Mouse (Mus musculus) splenic B cell, adult 2 months (primary cell): ENCODE data around the gene Psme1.

Experiments used
- DNase-seq: peaks from one replicate; pipeline ENCODE4 v3.0.0-alpha.2; 2011; ENCODE audit warnings: low read depth, low spot score
- H3K27me3 ChIP-seq: 2 replicates; pipeline ENCODE4 v1.6.1; 2012; ENCODE audit warnings: mild to moderate bottlenecking, low read length, moderate library complexity, mixed read lengths; ENCODE audit not compliant: control insufficient read depth, poor library complexity, insufficient read depth, severe bottlenecking
- H3K36me3 ChIP-seq: 2 replicates; pipeline ENCODE4 v1.6.1; 2012; ENCODE audit warnings: mild to moderate bottlenecking, low read length, moderate library complexity, mixed read lengths; ENCODE audit not compliant: control insufficient read depth, poor library complexity, insufficient read depth, severe bottlenecking

Gene Psme1

DNA sequence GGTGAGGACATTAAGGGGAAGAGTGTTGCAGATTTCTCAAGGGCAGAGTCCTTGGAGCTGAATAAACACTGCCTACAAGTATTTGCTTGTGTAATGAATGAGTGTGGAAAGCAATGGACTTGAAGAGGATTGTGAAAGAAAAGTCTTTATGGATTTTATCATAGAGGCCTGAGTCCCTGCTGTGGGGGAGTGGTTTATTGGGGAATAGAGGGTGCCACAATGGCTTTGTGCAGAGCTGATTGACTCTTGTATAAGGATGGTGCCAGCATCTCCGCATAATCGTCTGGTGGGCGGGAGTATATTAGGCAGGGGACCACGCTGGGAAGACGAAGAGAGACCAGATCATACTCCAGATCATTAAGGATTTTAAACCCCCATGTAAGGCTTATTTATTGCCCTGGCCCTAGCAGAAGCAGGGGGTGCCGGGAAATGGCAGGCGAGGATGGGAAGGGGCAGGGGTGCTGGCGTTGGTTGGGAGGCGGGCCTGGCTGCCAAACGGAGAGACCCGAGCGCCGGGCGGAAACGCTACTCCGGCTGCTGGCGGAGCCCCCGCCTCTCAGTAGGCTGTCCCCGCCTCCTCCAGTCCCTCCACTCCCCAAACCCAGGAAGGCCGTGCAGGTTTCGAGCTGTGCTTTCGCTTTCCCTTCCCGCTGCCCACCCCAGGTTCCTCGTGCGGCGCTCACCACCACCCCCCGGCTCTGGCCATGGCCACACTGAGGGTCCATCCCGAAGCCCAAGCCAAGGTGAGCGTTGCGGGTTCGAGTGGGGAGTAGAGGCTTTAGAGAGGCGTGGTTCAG lies at the start of gene Psme1:
Gene Psme1, plus strand, starts transcription at position 253 of the 797 bp plus-strand sequence.
- Histone ChIP-seq H3K36me3 (peaks cover 3% of the 10 kb centered on the region), H3K27me3 (no peaks in the 10 kb centered on the region)
- DNase-seq, result peak; percentile 81

DNA sequence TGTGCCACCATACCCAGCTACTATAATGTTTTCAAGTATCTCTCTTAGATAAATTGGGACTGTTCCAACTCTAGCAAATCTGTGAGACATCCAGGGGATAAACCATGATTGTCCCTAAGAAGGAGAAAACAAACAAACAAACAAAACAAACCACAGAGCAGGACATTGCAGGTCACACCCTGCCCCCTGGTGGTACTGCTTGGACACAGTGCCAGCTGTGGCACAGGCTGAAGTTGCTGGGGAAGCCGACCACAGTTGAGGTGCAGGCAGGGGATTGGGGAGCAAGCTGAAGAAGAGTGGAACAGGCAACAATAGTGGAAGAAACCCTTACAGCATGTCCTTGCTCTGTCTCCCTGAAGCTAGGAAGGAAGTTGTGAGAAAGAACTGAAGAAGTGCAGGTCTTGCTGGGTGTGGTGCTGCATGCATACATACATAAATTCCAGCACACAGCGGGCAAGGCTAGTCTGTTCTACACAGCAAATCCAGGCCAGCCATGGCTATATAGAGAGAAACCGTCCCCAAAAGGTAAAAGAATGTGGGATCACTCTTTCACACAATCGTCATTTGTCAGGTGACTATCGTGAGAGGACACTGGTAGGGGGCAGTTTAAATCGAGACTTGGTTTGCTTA lies 41.7 kb upstream of the Psme1 start:
- Histone ChIP-seq H3K27me3 (no peaks in the 10 kb centered on the region), H3K36me3 (no peaks in the 10 kb centered on the region)
- peak; percentile 61 for DNase-seq

DNA sequence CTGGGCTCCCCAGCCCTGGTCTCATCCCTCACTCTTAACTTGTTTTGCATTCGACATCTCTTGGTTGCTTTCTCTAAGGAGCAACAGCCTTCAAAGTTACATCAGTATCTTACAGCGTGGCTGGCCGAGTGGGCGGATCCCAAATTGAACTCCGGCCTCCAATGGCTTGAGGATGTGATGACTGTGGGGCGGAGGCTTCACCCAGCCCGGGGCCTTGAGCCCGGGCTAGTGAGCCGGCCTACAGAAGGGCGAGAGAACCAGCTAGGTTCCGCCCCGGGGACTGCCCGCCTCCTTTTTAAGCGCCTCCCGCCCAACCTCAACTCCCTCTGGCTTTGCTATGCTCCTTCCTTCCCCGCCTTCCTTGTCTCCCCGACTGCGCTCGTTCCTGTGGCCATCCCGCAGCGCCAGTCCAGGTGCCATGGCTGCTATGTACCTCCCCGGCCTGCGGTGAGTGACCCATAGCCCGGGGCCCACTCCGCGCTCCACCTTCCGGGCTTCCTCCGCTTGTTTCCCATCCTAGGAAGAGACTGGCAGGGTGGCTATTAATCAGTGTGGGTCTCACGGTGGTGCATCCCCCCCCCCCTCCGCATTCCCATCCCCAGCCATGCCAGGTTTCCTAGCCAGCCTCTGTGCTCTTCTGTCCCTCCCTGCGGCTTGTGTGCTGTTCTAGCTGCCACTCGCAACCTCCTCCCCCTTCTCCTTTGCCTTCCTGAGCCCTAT lies 37.7 kb upstream of the Psme1 start, which contains the start of gene Pck2:
Gene Pck2, plus strand, starts transcription at position 200 of the 720 bp plus-strand sequence.
- peaks cover under 1% of the 10 kb centered on the region; the same call in 1 of the 2 replicates for H3K36me3 ChIP-seq
- H3K27me3 ChIP-seq, result no peaks in the 10 kb centered on the region
- peak; percentile 87 for DNase-seq

- no peaks in the 10 kb centered on the region for H3K27me3 ChIP-seq
- peaks cover 2% of the 10 kb centered on the region; the same call in 1 of the 2 replicates for H3K36me3 ChIP-seq
- peak; percentile 84 for DNase-seq
These were observed 37.1 kb upstream of the Psme1 start for GRCm38 (mm10) chr14:55540787-55541321.

DNA sequence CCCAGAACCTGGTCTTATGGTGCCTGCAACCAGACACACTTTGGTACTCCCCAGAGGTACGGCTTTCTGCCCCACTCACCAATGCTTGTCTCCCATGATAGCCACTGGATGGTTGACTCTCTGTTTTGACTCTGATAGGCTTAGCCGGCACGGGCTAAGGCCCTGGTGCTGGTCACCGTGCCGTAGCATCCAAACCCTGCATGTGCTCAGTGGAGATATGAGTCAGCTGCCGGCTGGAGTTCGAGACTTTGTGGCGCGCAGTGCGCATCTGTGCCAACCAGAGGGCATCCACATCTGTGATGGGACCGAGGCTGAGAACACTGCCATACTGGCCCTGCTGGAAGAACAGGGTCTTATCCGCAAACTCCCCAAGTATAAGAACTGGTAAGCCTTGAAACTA lies 35.7 kb upstream of the Psme1 start:
- DNase-seq, result no peak
- Histone ChIP-seq H3K36me3 (peaks cover 4% of the 10 kb centered on the region; the same call in 1 of the 2 replicates), H3K27me3 (no peaks in the 10 kb centered on the region)

- no peak for DNase-seq
- H3K36me3 ChIP-seq, result peaks cover 16% of the 10 kb centered on the region
- no peaks in the 10 kb centered on the region for H3K27me3 ChIP-seq
These were observed 33.6 kb upstream of the Psme1 start for GRCm38 (mm10) chr14:55544334-55544733.

DNA sequence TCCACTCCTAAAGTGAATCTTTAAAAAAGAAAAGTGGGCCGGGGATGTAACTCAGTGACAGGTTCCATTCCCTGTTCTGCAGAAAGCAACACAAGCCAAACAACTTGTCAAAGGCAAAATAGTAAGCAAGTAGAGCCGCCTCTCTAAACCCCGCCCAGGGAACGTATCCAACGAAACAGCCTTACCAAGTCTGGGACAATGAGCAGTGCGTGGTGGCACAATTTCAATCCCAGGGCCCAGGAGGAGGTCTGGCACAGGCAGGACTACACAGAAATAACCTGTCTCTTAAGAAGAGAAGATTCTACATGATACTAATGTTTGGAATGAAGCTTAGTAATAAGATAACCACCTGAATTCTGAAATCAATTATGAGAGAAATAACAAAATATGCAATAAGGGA lies 27.7 kb upstream of the Psme1 start:
- DNase-seq, result no peak
- peaks cover 16% of the 10 kb centered on the region for H3K36me3 ChIP-seq
- H3K27me3 ChIP-seq, result no peaks in the 10 kb centered on the region

- peaks cover 11% of the 10 kb centered on the region for H3K36me3 ChIP-seq
- no peak for DNase-seq
These were observed 26.6 kb upstream of the Psme1 start for GRCm38 (mm10) chr14:55551347-55551746.

GRCm38 (mm10) chr14:55551794-55552193 lies 26.1 kb upstream of the Psme1 start:
- Histone ChIP-seq H3K36me3 (peaks cover 11% of the 10 kb centered on the region), H3K27me3 (no peaks in the 10 kb centered on the region)
- DNase-seq, result no peak

More at GRCm38 (mm10) chr14:55551347-55551746, 26.6 kb upstream of the Psme1 start:
- no peaks in the 10 kb centered on the region for H3K27me3 ChIP-seq

DNA sequence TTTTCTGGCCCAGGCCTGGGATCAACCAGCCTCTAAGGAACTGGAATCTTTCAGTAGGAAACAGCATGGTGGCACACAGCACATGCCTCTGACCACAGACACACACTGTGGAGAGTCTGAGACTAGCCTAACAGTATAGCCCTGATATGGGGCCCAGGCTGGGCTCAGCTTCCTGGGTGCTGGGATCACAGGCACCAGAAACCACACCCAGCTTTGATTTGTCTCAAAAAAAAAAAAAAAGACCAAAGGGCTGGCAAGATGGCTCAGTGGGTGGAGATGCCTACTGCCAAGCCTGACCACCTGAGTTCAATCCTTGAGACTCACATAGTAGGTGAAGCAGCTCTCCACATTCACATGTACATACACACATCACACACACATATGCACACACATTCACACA lies 23.3 kb upstream of the Psme1 start:
- no peak for DNase-seq
- no peaks in the 10 kb centered on the region; the same call in 1 of the 2 replicates for H3K27me3 ChIP-seq
- H3K36me3 ChIP-seq, result no peaks in the 10 kb centered on the region

- H3K36me3 ChIP-seq, result no peaks in the 10 kb centered on the region
- no peaks in the 10 kb centered on the region; the same call in 1 of the 2 replicates for H3K27me3 ChIP-seq
- DNase-seq, result no peak
These were observed 22.1 kb upstream of the Psme1 start for GRCm38 (mm10) chr14:55555788-55556187.

DNA sequence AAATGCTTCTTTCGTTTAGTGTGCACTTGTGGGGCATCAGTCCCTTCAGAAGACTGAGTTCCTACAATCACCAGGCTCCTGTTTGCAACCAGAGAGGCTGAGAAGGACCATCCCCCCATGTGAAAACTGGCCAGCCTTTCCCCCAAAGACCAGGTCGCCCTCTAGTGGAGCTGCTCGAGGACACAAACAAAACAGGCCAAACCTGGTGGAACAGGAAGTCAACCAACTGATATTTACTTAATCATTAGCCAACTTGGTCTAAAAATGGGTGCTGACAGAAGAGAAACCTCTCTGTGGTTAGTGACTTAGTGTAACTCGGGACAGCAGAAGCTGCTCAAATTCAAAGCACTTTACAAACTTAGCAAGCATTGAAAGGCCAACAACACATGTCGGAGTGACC lies 20.9 kb upstream of the Psme1 start:
- H3K36me3 ChIP-seq, result no peaks in the 10 kb centered on the region
- no peaks in the 10 kb centered on the region; the same call in 1 of the 2 replicates for H3K27me3 ChIP-seq
- peak; percentile 92 for DNase-seq

GRCm38 (mm10) chr14:55557587-55557986 lies 20.3 kb upstream of the Psme1 start:
- no peak for DNase-seq

GRCm38 (mm10) chr14:55558740-55559448 lies 19.0 kb upstream of the Psme1 start:
- DNase-seq, result no peak
- peaks cover 6% of the 10 kb centered on the region; the same call in 1 of the 2 replicates for H3K36me3 ChIP-seq
- no peaks in the 10 kb centered on the region; the same call in 1 of the 2 replicates for H3K27me3 ChIP-seq

More at GRCm38 (mm10) chr14:55557587-55557986, 20.3 kb upstream of the Psme1 start:
- Histone ChIP-seq H3K27me3 (no peaks in the 10 kb centered on the region; the same call in 1 of the 2 replicates), H3K36me3 (no peaks in the 10 kb centered on the region)
